Mouse (Mus musculus) embryo, embryonic 10 days (tissue): Measurements from ENCODE around the gene Tuba4a.
"Not testable (repeated sequence)": the region's sequence is repeated elsewhere in the genome, so short reads cannot be mapped to it uniquely, and the experiment has no call there.

Source experiments
- DNase-seq: peaks from one replicate; pipeline ENCODE4 v3.0.0-alpha.2; 2015; ENCODE audit warnings: low spot score

Tuba4a gene

DNA sequence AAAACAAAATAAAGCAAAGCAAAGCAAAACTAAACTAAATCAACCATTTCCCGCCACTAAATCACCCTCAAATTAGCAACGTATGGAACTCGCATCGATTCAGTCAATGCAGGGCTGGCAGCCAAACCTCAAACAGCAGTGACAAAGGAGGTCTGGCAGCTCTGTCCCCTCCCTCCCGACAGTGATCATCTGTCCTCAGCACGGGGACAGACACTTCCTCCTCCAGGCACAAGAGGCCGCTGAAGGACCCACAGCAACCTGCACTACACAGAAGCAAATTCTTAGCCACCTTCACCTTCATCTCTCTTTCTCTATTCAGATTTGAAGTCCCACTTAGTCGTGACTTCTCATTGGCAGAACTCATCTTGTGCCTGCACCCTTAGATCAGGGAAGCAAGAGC is 14.9 kb upstream of the Tuba4a start:
- DNase-seq = peak; percentile 77

DNA sequence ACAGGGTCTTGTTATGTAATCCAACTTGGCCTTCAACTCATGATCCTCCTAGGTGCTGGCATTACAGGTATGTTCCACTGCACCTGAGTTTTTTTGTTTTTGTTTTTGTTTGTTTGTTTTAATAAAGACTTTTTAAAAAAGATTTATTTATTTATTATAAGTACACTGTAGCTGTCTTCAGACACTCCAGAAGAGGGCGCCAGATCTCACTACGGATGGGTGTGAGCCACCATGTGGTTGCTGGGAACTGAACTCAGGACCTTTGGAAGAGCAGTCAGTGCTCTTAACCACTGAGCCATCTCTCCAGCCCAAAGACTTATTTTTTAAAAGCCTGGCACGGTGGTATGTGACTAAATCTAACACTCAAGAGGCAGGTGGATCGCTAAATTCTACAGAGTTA is 12.8 kb upstream of the Tuba4a start:
- DNase-seq = not testable (repeated sequence)

DNA sequence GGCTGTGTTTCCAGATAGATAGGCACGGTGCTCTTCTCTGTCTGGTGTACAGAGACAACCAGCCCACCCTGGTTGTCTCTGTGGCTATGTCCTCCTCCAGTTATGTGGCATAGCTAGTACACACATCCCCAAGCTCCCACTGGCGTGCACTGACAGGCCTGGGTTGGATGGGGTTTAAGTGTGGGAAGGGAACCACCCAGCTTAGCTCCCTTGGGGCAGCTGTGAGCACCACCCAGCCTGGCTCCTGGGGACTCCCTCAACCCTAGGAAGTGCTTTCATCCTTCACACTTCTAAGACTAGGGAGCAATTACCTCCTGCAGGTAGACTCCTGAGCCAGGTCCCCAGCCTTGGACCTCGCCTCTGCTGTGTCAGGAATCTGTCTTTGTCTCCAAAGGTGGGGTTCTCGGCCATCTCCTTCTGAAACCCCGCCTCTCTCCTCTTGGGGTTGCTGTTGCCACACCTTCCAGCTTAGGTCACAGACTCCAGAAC is 12.0 kb upstream of the Tuba4a start, which contains the start of gene A630095N17Rik:
A630095N17Rik (minus strand) TSS at position 439 of the 489 bp plus-strand sequence.
- no peak for DNase-seq

DNA sequence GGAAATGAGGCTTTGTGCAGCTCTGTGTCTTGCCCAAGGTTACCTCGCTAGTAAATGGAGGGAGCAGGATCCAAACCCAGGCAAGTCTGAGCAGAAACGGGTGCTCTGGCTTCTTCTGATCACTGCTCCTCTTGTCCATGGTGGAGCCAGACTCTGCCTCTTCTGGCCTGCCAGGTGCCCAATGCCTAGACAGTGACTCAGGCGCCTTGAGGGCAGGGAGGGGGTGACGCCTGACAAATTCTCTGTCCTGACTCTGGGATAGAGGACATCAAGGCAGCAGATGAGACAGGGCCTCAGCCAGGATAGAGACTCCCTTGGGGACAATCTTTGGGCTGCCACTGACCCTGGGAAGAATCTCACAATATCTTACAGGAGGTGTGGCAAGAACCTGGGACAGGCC is 11.6 kb upstream of the Tuba4a start:
- no peak for DNase-seq

DNA sequence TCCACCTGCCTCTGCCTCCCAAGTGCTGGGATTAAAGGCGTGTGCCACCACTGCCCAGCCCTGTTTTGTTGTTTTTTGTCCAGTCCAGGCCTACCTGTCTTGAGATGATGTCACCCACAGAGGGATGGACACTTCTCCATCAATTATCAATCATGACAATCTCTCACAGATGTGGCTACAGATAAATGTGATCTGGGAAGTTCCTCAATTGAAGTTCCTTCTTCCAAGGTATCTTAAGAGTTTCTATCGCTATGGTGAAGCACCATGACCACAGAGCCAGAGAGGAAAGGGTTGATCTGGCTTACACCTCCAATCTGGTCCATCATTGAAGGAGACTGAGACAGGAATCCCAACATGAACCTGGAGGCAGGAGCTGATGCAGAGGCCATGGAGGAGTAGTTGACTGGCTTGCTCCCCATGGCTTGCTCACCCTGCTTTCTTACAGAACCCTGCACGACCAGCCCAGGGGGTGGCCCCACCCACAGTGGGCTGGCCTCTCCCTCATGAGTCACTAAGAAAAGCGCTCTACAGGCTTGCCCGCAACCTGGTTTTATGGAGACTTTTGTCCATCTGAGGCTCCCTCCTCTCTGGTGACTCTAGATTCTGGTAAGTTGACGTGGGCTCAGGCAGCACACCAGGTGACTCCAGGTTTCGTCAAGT is 10.8 kb upstream of the Tuba4a start:
- no peak for DNase-seq

DNA sequence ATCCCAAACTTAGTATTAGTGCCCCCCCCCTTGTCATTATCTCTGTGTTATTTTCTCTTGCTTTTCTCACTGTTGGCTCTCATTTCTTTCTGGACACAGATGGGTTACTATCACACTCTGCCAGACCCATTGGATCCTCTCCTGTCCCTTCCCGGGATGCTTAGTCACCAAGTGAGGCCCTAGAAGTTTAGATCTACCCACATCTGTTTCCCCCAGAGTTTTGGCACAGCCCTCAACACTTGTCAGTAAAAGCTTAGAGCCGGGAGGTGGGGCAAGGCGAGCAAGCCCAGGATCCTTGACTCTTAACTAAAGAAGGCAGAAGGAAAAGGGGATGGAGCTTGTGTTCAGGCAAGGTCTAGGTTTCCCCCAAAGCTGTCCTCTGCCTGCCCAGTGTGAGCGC is 9.5 kb upstream of the Tuba4a start:
- DNase-seq = no peak

DNA sequence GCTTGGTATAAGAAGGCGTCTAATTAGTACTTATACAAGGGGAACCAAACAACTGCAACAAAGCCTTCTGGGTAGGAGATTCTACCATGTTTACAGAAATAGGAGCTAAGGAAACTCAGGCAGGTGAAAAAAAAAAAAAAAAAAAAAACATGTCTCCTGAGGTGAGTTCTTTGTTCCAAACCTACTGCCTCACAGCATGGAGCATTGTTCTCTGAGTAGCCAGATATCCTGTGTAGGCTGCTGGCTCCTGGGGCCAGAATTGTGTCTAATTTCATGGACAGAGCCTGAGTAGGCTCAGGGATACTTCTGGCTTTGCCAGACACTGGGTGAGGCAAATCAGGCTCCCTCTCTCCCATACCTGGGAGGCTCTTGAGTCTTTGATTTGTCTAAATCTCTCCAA is 8.0 kb upstream of the Tuba4a start:
- DNase-seq = no peak

DNA sequence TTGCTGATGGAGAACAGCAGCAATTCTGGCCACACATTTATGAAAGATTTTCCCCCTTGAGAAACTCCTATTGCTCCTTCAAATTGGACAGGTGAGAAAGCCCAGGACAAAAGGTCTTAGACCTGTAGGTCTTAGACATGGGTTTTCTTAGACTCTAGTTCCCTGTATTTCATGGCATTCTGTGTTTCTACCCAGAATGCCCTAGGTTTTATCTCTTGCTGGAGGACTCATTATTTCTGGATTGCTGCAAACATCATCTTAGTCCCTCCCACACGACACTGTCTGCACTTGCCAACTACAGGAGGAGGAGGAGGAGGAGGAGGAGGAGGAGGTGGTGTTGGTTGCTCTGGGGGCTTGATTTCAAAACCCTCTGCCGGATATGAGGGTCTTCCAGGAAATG is 6.5 kb upstream of the Tuba4a start:
- no peak for DNase-seq

DNA sequence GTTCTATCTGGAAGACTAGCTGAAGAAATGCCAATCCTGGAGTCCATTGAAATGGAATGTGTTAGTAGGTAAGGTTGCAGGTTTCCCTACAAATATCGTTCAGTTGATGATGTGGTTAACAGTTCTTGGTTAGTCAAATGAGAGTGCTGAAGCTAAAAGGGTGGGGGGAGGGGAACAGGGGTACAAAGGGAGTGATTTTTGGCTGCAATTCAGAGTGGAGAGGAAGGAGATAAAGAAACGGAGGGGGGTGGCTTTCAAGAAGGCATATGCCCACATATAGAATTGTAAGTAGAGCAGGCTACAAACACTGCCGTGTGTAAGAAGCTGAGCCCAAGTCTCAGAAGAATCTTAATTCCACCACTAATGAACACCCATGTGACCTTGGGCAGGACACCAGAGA is 5.8 kb upstream of the Tuba4a start:
- DNase-seq = no peak

DNA sequence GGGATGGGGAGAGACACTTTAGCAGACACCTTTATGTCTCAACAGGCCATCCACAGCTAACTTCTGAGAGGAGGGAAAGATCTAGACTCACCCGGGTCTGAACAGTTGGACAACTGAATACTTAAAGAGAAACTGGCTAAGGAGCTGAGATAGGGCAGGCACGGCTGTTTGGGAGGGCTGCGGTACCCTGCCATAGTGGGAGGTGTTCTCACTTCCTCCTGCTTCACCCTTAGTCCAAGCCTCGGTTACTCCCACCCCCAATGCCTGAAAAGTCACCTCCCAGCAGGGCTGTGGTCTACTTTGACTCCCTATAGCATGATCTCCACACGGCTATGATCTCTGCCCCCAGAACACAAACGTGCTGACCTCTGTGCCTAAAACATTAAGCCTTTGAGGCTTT is 3.9 kb upstream of the Tuba4a start:
- no peak for DNase-seq

DNA sequence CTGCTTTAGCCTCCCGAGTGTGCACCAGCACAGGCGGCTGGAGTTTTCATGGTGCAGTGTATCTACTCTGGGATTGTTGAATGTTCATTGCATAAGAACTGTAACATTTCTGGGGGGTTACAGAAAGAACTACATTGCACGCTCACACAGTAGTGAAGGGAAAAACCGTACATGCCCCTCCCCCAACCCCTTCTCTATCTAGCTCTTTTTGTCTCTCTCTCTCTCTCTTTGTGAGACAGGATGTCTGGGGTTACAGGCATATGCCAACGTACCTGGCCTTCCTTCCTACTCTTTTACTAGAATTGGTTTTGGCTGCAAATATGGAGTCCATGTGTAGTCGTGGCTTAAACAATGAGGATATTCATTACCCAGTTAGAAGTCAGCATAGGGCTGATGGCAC is 3.3 kb upstream of the Tuba4a start:
- DNase-seq = no peak

DNA sequence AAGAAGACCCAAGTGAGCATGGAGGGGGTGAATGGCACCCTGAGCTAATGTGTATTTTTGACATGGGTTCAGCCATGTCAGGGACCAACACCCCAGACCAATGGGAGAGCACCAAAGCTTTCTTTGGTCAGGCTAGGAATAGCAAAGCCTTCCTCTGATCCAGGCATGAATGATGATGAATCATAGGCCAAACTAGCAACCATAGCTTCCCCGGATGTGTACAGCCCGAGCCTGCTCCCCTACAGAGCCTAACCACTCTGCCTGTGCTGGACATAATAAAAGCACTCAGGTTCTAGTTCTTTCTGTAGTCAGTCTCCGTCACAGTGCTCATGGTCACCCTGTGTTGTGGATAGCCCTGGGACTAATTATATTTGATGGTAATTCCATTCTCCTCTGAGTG is 1.9 kb upstream of the Tuba4a start:
- no peak for DNase-seq

DNA sequence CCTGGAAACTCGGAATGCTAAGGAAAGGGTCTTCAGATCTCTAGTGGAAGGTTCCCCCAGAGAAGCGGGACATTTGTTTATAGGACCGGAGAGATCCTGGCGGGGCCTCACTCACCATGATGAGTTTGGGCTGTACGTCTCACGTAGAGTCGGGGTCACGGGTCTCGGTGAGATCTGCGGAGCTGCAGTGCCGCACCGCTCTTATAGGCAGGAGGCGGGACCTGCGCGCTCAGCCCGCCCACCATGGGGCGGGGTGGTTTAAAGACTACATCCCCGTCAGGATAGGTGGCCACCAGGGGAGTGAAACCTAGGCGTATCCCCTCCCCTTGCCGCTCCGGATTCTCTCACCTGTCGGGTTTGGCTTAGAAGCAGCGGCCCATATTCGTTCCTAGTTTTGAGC is 587 bp downstream of the Tuba4a start:
- peak; percentile 81 for DNase-seq

DNA sequence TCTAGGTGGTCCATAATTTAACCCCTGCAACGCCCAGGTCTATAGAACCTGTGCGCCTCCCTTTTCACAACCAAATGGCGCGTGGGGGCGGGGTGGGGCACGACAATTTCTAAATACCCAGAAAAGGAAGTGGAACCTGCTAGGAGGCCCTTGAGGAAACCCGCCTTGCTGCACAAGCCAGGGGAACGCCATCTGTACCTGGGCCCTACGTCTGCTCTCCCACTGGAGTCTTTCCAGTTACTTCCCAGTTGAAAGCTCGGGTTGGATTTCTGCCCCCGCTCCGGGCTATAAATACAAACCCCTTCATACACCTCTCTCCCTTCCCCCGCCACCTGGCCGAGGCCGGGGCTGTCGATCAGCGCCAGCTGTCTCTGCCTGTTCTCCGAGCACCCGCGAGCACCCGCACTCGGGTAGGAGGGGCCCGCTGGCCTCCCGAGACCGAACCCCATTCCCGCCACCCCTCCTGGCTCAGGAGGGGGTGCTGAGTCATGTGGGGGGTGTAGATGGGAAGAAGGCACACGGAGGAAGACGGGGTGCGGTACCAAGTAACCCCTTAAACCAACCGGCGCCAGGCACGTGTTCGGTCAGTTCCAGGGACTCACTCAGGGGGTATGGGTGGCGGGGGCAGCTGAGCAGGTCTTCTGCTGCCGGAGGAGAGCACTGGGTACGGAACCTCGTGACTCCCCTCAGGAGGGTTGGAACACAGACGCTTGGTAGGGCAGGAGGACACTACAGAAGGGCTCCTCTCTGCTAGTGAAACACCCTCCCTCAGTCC is 1.3 kb downstream of the Tuba4a start:
- no peak for DNase-seq

DNA sequence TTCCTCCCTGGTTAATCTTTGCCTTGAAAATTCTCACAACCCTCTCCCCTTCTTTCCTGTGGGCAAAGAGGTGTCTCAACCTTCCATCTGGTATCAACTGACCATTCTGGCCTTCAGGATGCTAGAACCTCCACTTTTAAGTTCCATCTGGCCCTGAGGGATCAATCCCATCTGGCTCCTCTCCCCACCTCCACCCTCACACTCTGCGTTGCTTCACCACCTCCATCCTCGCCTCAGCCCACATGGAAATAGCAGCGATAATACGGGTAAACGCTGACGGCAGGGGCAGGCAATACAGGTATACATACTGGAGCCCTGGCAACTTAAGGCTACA is 1.8 kb downstream of the Tuba4a start:
- no peak for DNase-seq

DNA sequence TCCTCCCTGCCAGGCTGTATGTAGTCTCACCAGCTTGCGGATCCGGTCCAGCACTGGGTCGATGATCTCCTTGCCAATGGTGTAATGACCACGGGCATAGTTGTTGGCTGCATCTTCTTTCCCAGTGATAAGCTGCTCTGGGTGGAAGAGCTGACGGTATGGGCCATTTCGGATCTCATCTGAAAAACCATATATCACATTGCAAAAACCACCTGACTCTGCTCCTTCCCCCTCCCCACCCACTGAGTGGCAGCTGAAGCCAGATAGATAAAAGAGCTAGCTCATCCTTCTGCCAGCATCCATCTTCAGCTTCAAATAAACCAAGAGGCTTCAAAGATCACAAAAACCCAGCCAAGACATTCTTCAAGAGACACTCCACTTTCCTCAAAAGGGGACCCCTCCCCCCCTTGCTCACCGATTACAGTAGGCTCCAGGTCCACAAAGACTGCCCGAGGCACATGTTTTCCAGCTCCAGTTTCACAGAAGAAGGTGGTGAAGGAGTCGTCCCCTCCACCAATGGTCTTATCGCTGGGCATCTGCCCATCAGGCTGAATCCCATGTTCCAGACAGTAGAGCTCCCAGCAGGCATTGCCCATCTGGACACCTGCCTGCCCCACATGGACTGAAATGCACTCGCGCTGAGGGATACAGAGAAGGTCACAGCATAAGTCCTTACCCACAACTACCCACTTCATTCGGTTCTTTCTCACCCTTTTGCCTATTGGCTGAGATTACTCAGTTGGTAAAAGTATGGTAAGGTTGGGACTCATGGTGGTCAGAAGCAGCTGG is 2.7 kb downstream of the Tuba4a start:
- no peak for DNase-seq

DNA sequence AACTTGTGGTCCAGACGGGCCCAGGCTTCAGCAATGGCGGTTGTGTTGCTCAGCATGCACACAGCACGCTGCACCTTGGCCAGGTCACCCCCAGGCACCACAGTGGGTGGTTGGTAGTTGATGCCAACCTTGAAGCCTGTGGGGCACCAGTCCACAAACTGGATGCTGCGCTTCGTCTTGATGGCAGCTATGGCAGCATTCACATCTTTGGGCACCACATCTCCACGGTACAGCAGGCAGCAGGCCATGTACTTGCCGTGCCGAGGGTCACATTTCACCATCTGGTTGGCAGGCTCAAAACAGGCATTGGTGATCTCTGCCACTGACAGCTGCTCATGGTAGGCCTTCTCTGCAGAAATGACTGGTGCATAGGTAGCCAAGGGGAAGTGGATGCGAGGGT is 3.9 kb downstream of the Tuba4a start:
- no peak for DNase-seq

DNA sequence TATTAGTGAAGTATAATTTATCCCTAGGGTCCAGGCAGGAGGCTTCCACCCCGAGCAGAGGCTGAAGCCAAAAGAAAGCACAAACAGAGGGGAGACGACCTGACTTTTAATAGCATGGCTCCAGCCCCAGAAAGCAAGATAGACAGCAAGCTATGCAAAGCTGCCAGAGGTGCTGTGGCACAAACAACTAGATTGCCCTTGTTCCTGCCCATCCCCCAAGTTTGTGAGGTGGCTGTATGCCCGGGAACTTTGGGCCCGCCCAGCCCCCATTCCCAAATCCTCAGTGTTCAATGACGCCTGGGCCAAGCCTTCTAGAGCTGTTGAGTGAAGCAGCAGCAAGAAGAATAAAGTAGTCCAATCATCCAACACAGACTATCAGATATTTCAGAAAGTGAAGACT is 4.8 kb downstream of the Tuba4a start:
- no peak for DNase-seq

DNA sequence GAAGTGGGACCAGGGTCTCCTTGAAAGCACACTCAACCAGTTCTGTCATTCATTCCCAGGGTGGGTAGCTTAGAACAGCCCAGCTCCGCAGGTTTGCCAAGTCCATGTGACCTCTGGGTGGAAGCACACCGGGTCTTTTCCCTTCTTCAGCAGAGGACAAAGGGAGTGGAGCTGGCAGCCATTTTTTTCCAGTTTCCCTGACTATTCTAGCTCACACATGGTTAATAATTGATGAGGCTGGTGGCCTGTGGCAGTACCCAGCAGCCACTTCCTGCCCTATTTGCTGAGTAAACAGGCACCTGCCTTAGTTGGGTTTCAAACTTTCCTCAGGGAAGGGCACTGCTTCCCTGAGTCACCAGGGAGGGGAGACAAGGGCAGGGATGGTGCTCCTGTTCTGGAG is 5.2 kb downstream of the Tuba4a start:
- DNase-seq = no peak

DNA sequence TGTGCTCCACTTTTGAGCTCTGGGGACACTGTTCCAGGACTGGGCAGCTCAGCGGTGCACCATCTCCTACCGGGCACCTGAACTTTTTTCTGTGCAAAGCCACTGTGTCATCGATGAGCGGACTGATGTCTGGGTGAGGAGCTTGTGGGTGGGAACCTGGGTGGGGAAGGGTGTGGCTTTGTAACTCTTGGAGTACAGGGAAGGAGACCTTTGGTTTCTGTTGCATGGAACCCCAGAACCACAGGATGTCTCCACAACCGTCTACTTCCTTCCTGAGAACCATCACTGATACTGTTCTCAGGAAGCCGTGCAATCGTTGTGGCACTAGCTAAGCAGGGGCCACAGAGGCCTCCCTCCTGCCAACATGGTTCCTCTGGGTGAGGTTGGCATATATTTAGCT is 6.6 kb downstream of the Tuba4a start:
- DNase-seq = no peak

DNA sequence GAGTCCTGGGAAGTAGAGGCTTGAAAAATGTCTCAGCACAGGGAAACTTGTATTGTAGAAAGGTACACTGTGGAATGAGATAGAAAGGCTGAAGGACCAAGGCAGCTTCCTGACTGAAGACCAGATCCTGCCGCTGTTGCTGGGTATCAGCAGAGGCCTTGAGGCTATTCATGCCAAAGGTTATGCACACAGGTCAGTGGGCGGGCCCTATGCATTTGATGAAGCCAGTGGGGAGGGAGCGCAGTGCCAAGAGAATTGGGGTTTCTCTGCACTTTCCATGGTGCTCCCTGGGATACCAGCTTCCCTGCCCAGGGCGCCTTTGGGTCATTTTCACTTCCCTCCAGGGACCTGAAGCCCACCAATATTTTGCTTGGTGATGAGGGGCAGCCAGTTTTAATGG is 7.1 kb downstream of the Tuba4a start:
- no peak for DNase-seq

DNA sequence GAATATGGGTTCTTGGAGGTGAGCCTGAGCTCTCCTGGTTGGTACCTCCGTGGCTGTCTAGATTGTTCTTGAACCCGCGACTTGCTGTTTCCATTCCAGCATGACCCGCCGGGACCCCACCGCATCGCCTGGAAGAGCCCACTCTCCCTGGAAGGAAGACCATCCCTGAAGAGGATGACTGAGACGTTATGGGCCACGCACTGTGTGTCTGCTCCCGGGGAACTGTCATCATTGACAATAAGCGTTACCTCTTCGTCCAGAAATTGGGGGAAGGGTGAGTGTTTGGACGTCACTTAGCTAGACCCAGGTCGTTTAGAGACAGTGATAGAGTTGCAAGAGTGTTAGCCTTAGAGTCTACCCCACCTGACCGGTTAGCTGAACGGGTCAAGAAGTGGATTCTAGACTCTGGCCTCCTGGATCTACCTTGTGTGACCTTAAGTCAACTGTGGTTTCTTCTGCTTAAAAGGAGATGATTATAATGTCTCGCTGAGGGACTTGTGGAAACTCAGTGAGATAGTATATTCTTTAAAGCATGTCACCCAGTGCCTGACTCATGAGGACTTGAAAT is 8.4 kb downstream of the Tuba4a start:
- no peak for DNase-seq
